Mouse (Mus musculus) lung, postnatal 0 days (tissue): ENCODE results near the gene Gm10972. TPM values are rescaled to one million over a fixed set of nuclear protein-coding genes. Genes with fewer than 3 reads are reported as not detected.

Experiments
- ATAC-seq: fragments of 200-750 bp; cut with Nextera tagmentation; 2 replicates; pipeline ENCODE4 v1.8.0; 2017; ENCODE audit warnings: moderate library complexity
- DNase-seq: peaks from one replicate; pipeline ENCODE4 v3.0.0-alpha.2; 2016; ENCODE audit warnings: low spot score
- H3K27ac ChIP-seq: fragments of 300-500 bp; sonication (generic); 2 replicates; pipeline ENCODE4 v1.5.1; 2014; ENCODE audit warnings: antibody characterized with exemption, mild to moderate bottlenecking, low read length, mixed read lengths
- H3K27me3 ChIP-seq: fragments of 300-500 bp; sonication (generic); replicated peaks from 2 replicates; pipeline ENCODE4 v1.6.1; 2014; ENCODE audit warnings: low read length, mixed read lengths; ENCODE audit not compliant: insufficient read depth
- H3K36me3 ChIP-seq: fragments of 300-500 bp; sonication (generic); 2 replicates; pipeline ENCODE4 v1.6.1; 2014; ENCODE audit warnings: low read length, mixed read lengths; ENCODE audit not compliant: insufficient read depth
- H3K4me1 ChIP-seq: fragments of 300-500 bp; sonication (generic); 2 replicates; pipeline ENCODE4 v1.6.1; 2014; ENCODE audit warnings: antibody characterized with exemption, low read depth, low read length, mixed read lengths; ENCODE audit not compliant: insufficient read depth
- H3K4me2 ChIP-seq: fragments of 300-500 bp; sonication (generic); replicated peaks from 2 replicates; pipeline ENCODE4 v1.6.1; 2014; ENCODE audit warnings: low read depth, mild to moderate bottlenecking, low read length, moderate library complexity, mixed read lengths
- H3K4me3 ChIP-seq: fragments of 300-500 bp; sonication (generic); 2 replicates; pipeline ENCODE4 v1.5.1; 2014; ENCODE audit warnings: low read depth, low read length
- H3K9ac ChIP-seq: fragments of 300-500 bp; sonication (generic); replicated peaks from 2 replicates; pipeline ENCODE4 v1.6.1; 2014; ENCODE audit warnings: low read depth, mild to moderate bottlenecking
- H3K9me3 ChIP-seq: fragments of 300-500 bp; sonication (generic); 2 replicates; pipeline ENCODE4 v1.6.1; 2016; ENCODE audit warnings: low read length, mixed read lengths
- CTCF ChIP-seq: IDR thresholded peaks from 2 replicates; pipeline ENCODE4 v1.5.1; 2016; ENCODE audit warnings: antibody characterized with exemption, mild to moderate bottlenecking
- EP300 ChIP-seq: IDR thresholded peaks from 2 replicates; pipeline ENCODE4 v1.6.1; 2016; ENCODE audit warnings: antibody characterized with exemption, mild to moderate bottlenecking, control low read depth
- WGBS: fragments of 180-500 bp; shearing (Covaris S2); extraction: QIAGEN DNeasy Blood & Tissue Kit; methylation state at CpG from one replicate; pipeline ENCODE4 v1.1.7; 2014; 5-methylcytosine and 5-hydroxymethylcytosine counted together
- polyA plus RNA-seq: library from polyadenylated mRNA; unstranded; fragments of >200 nt; fragmentation: Nextera tagmentation; extraction: Ambion mirVana; gene quantifications from 2 replicates; pipeline ENCODE4 v1.2.1, GENCODE M21; 2015

Gm10972 gene
- polyA plus RNA-seq, 1 experiment from 2014 or later: not detected

GRCm38 (mm10) chr3:94611343-94611742, 31.6 kb upstream of the Gm10972 start:
- Histone ChIP-seq H3K4me3 (no peak overlapping the region), H3K9ac (no peak overlapping the region), H3K4me1 (no peaks in the 10 kb centered on the region), H3K4me2 (no peak overlapping the region), H3K27me3 (no peaks in the 10 kb centered on the region), H3K27ac (no peak overlapping the region), H3K9me3 (no peaks in the 10 kb centered on the region), H3K36me3 (no peaks in the 10 kb centered on the region)
- DNase-seq (no peak), ATAC-seq (no peak)
- WGBS: 58% methylated on average over 4 of the region's 4 CpGs
- no peak for TF ChIP-seq EP300
- no peak for TF ChIP-seq CTCF

GRCm38 (mm10) chr3:94611834-94612233, 31.1 kb upstream of the Gm10972 start:
- H3K9me3 ChIP-seq: no peaks in the 10 kb centered on the region
- no peak overlapping the region for H3K4me2 ChIP-seq
- no peak for DNase-seq
- no peaks in the 10 kb centered on the region for H3K27me3 ChIP-seq
- H3K27ac ChIP-seq: no peak overlapping the region
- no peak overlapping the region for H3K9ac ChIP-seq
- no peak for TF ChIP-seq EP300
- TF ChIP-seq CTCF: no peak
- H3K4me3 ChIP-seq: no peak overlapping the region
- 73% methylated on average over 5 of the region's 5 CpGs for WGBS
- H3K36me3 ChIP-seq: no peaks in the 10 kb centered on the region
- no peak for ATAC-seq
- no peaks in the 10 kb centered on the region for H3K4me1 ChIP-seq

GRCm38 (mm10) chr3:94612274-94612673, 30.6 kb upstream of the Gm10972 start:
- Histone ChIP-seq H3K27ac (no peak overlapping the region), H3K27me3 (no peaks in the 10 kb centered on the region), H3K36me3 (no peaks in the 10 kb centered on the region), H3K9me3 (no peaks in the 10 kb centered on the region), H3K4me1 (no peaks in the 10 kb centered on the region), H3K4me2 (no peak overlapping the region), H3K4me3 (no peak overlapping the region), H3K9ac (no peak overlapping the region)
- TF ChIP-seq EP300 (no peak), CTCF (no peak)
- 53% methylated on average over 1 of the region's 1 CpGs for WGBS
- DNase-seq: no peak
- no peak for ATAC-seq

GRCm38 (mm10) chr3:94613258-94613878, 29.5 kb upstream of the Gm10972 start:
- H3K9ac ChIP-seq: no peak overlapping the region
- no peaks in the 10 kb centered on the region for H3K36me3 ChIP-seq
- H3K27ac ChIP-seq: no peak overlapping the region
- WGBS: 69% methylated on average over 7 of the region's 7 CpGs
- no peak for DNase-seq
- H3K9me3 ChIP-seq: no peaks in the 10 kb centered on the region
- no peaks in the 10 kb centered on the region for H3K4me1 ChIP-seq
- no peak for ATAC-seq
- H3K27me3 ChIP-seq: no peaks in the 10 kb centered on the region
- no peak overlapping the region for H3K4me2 ChIP-seq
- no peak overlapping the region for H3K4me3 ChIP-seq
- TF ChIP-seq EP300: no peak
- TF ChIP-seq CTCF: no peak

- H3K4me3 ChIP-seq: no peak overlapping the region
- 77% methylated on average over 4 of the region's 4 CpGs for WGBS
These were observed 26.2 kb upstream of the Gm10972 start for GRCm38 (mm10) chr3:94616717-94617116.

GRCm38 (mm10) chr3:94621740-94622507, 21.0 kb upstream of the Gm10972 start:
- peak; percentile 98 for ATAC-seq
- Histone ChIP-seq H3K36me3 (no peaks in the 10 kb centered on the region), H3K4me1 (no peaks in the 10 kb centered on the region), H3K9ac (no peak overlapping the region), H3K27ac (peak overlapping the region; percentile 72), H3K27me3 (no peaks in the 10 kb centered on the region), H3K9me3 (no peaks in the 10 kb centered on the region), H3K4me3 (no peak overlapping the region), H3K4me2 (peak overlapping the region; percentile 22; the same call in 1 of the 2 replicates)
- TF ChIP-seq CTCF (no peak), EP300 (peak; percentile 61)
- 49% methylated on average over 11 of the region's 11 CpGs for WGBS
- DNase-seq: peak; percentile 90

More at GRCm38 (mm10) chr3:94616717-94617116, 26.2 kb upstream of the Gm10972 start:
- peak; percentile 55 for DNase-seq
- ATAC-seq: no peak
- no peaks in the 10 kb centered on the region for H3K4me1 ChIP-seq
- H3K9me3 ChIP-seq: no peaks in the 10 kb centered on the region
- H3K9ac ChIP-seq: no peak overlapping the region
- no peaks in the 10 kb centered on the region for H3K36me3 ChIP-seq
- no peaks in the 10 kb centered on the region for H3K27me3 ChIP-seq
- peak; percentile 70 for TF ChIP-seq CTCF
- no peak for TF ChIP-seq EP300
- no peak overlapping the region for H3K4me2 ChIP-seq
- H3K27ac ChIP-seq: no peak overlapping the region
